Comparison of ENCODE assay signal across 26 mouse cellular contexts in genomic region chr12:107266696-107267095, GRCm38 (mm10).
"Had no signal": no experiment of that assay in that cellular context is flagged by ENCODE, and none has a peak within 500 bp of the region (broad histone marks: within the 10 kb centered on the region; RNA-seq: fewer than 3 reads in every experiment).

No protein-coding gene starts in this region.

- H3K9me3 ChIP-seq: heart, embryonic 13.5 days; heart, embryonic 15.5 days; intestine, embryonic 15.5 days; limb, embryonic 13.5 days; limb, embryonic 15.5 days; liver, embryonic 12.5 days had no signal

- H3K27ac ChIP-seq: gastrocnemius, adult 2 months; heart, adult 2 months; heart, embryonic 13.5 days; heart, embryonic 15.5 days; hindbrain, embryonic 10.5 days; hindbrain, embryonic 12.5 days; hindbrain, embryonic 14.5 days; intestine, embryonic 15.5 days; kidney, postnatal 0 days; layer of hippocampus, adult 2 months; left cerebral cortex, adult 2 months; limb, embryonic 13.5 days; limb, embryonic 15.5 days; liver, embryonic 12.5 days; liver, embryonic 14.5 days had no signal

- DNase-seq: gastrocnemius, adult 2 months; gastrocnemius, postnatal 10 days; gastrocnemius, postnatal 25 days; heart, adult 2 months; heart, postnatal 4 days; kidney, adult 18-20 months; kidney, adult 8-10 months; kidney, postnatal 14 days; kidney, postnatal 36 days had no signal

- H3K4me2 ChIP-seq: heart, embryonic 11.5 days; heart, embryonic 13.5 days; heart, embryonic 15.5 days; hindbrain, embryonic 12.5 days; hindbrain, embryonic 14.5 days; intestine, embryonic 15.5 days; limb, embryonic 13.5 days; limb, embryonic 15.5 days; liver, embryonic 12.5 days had no signal

- ATAC-seq: hindbrain, embryonic 16.5 days; inflammation-experienced regulatory T-cells, adult 6 months; intestine, embryonic 15.5 days; intestine, postnatal 0 days; liver, embryonic 12.5 days had no signal

- H3K36me3 ChIP-seq: heart, embryonic 13.5 days; heart, embryonic 15.5 days; hindbrain, embryonic 10.5 days; hindbrain, embryonic 12.5 days; intestine, embryonic 15.5 days; limb, embryonic 13.5 days; limb, embryonic 15.5 days; liver, embryonic 12.5 days had no signal

- H3K9ac ChIP-seq: heart, embryonic 13.5 days; heart, embryonic 15.5 days; hindbrain, embryonic 12.5 days; hindbrain, embryonic 14.5 days; intestine, embryonic 15.5 days; limb, embryonic 13.5 days; limb, embryonic 15.5 days; liver, embryonic 12.5 days; liver, embryonic 14.5 days had no signal

- H3K4me3 ChIP-seq: gastrocnemius, adult 2 months; heart, adult 2 months; heart, embryonic 13.5 days; heart, embryonic 15.5 days; hindbrain, embryonic 10.5 days; hindbrain, embryonic 12.5 days; intestine, embryonic 15.5 days; layer of hippocampus, adult 2 months; left cerebral cortex, adult 2 months; limb, embryonic 13.5 days; limb, embryonic 15.5 days; liver, embryonic 12.5 days had no signal

- H3K27me3 ChIP-seq: heart, embryonic 13.5 days; heart, embryonic 15.5 days; hindbrain, embryonic 12.5 days; intestine, embryonic 15.5 days; liver, embryonic 12.5 days had no signal

- H3K4me1 ChIP-seq: heart, embryonic 13.5 days; heart, embryonic 15.5 days; intestine, embryonic 15.5 days; liver, embryonic 12.5 days had no signal
